Mouse (Mus musculus) heart, postnatal 14 days (tissue): Measurements from ENCODE around the gene Castor2. TPM values are rescaled to one million over a fixed set of nuclear protein-coding genes. Genes with fewer than 3 reads are reported as not detected.

ENCODE experiments used
- DNase-seq, 2 experiments: peaks; one replicate each; pipeline ENCODE4 v3.0.0; 2021 to 2022
- intact Hi-C: fragments of 180-260 bp; cut with DNase I; formaldehyde crosslinking; loops from one replicate; pipeline ENCODE4 v1.15.1; 2025
- total RNA-seq, 2 experiments: library from RNA; stranded (reverse); gene quantifications; 2 replicates each; pipeline ENCODE4 v1.2.3; 2021

Gene Castor2
- total RNA-seq, 2 experiments from 2014 or later = 21.8 to 22.3 TPM

- intact Hi-C loops = loop anchor here (5.0 kb wide), 1 partner anchor 49 kb away; no protein-coding TSS in a partner anchor
- DNase-seq = no peak
These were observed 89.1 kb downstream of the Castor2 start for GRCm38 (mm10) chr5:134188571-134188970.

GRCm38 (mm10) chr5:134193664-134194063, 94.2 kb downstream of the Castor2 start:
- no peak for DNase-seq
- intact Hi-C loops = loop anchor here (5.0 kb wide), 1 partner anchor 54 kb away; no protein-coding TSS in a partner anchor

Other genes starting within 250 kb of the Castor2 start
- 10 to 100 TPM; 25.3 to 25.8 TPM for gene Rcc1l, start 77.1 kb downstream of the Castor2 start, total RNA-seq
- 1 to 10 TPM; 6.6 to 8.6 TPM for gene Gtf2ird2, start 84.3 kb downstream of the Castor2 start, total RNA-seq
- gene Ncf1, start 129.9 kb downstream of the Castor2 start, total RNA-seq = 1 to 10 TPM; 6.0 to 7.1 TPM
- gene Gtf2i, start 215.0 kb downstream of the Castor2 start, total RNA-seq = 100 to 1,000 TPM; 188 to 204 TPM